Mouse (Mus musculus) liver, embryonic 13.5 days (tissue): Measurements from ENCODE around the gene Arid4b. TPM values are rescaled to one million over a fixed set of nuclear protein-coding genes. Genes with fewer than 3 reads are reported as not detected.

Source experiments
- ATAC-seq: fragments of 200-750 bp; cut with Nextera tagmentation; 2 replicates; pipeline ENCODE4 v1.8.0; 2017; ENCODE audit warnings: low read depth, mild to moderate bottlenecking, moderate number of reproducible peaks, moderate library complexity
- DNase-seq: peaks from one replicate; pipeline ENCODE4 v3.0.0; 2022
- H3K27ac ChIP-seq: fragments of 300-500 bp; sonication (generic); 2 replicates; pipeline ENCODE4 v1.5.1; 2015; ENCODE audit warnings: moderate library complexity, mild to moderate bottlenecking, inconsistent platforms
- H3K27me3 ChIP-seq: fragments of 300-500 bp; sonication (generic); 2 replicates; pipeline ENCODE4 v1.6.1; 2015; ENCODE audit warnings: mild to moderate bottlenecking, inconsistent platforms
- H3K36me3 ChIP-seq: fragments of 300-500 bp; sonication (generic); 2 replicates; pipeline ENCODE4 v1.6.1; 2015; ENCODE audit warnings: mild to moderate bottlenecking, inconsistent platforms
- H3K4me1 ChIP-seq: fragments of 300-500 bp; sonication (generic); replicated peaks from 2 replicates; pipeline ENCODE4 v1.6.1; 2015; ENCODE audit warnings: inconsistent platforms
- H3K4me2 ChIP-seq: fragments of 300-500 bp; sonication (generic); 2 replicates; pipeline ENCODE4 v1.6.1; 2015; ENCODE audit warnings: inconsistent platforms, mild to moderate bottlenecking, moderate library complexity
- H3K4me3 ChIP-seq: fragments of 300-500 bp; sonication (generic); replicated peaks from 2 replicates; pipeline ENCODE4 v1.5.1; 2015; ENCODE audit warnings: mild to moderate bottlenecking, inconsistent platforms
- H3K9ac ChIP-seq: fragments of 300-500 bp; sonication (generic); 2 replicates; pipeline ENCODE4 v1.6.1; 2015; ENCODE audit warnings: mild to moderate bottlenecking, inconsistent platforms
- H3K9me3 ChIP-seq: fragments of 300-500 bp; sonication (generic); replicated peaks from 2 replicates; pipeline ENCODE4 v1.6.1; 2016; ENCODE audit warnings: inconsistent platforms
- WGBS: fragments of 180-500 bp; shearing (Covaris S2); methylation state at CpG from one replicate; pipeline ENCODE4 v1.1.7; 2015; ENCODE audit not compliant: insufficient replicate concordance; 5-methylcytosine and 5-hydroxymethylcytosine counted together
- polyA plus RNA-seq: library from polyadenylated mRNA; unstranded; fragments of >200 nt; fragmentation: Nextera tagmentation; extraction: Ambion mirVana; gene quantifications from 2 replicates; pipeline ENCODE4 v1.2.1, GENCODE M21; 2015

Gene Arid4b
- polyA plus RNA-seq, 1 experiment from 2014 or later = 17.8 TPM

- Histone ChIP-seq H3K4me2 (no peak overlapping the region), H3K9ac (no peak overlapping the region), H3K36me3 (no peaks in the 10 kb centered on the region), H3K4me3 (no peak overlapping the region), H3K4me1 (peaks cover 17% of the 10 kb centered on the region), H3K9me3 (no peaks in the 10 kb centered on the region), H3K27ac (no peak overlapping the region), H3K27me3 (no peaks in the 10 kb centered on the region)
- DNase-seq (no peak), ATAC-seq (no peak)
- 9% methylated on average over 1 of the region's 1 CpGs for WGBS
Observed at GRCm38 (mm10) chr13:14111146-14111545, 48.1 kb downstream of the Arid4b start.

- ATAC-seq (no peak), DNase-seq (no peak)
- no peaks in the 10 kb centered on the region for H3K36me3 ChIP-seq
- no peak overlapping the region for H3K9ac ChIP-seq
- no peaks in the 10 kb centered on the region for H3K9me3 ChIP-seq
- peaks cover 17% of the 10 kb centered on the region for H3K4me1 ChIP-seq
- no peaks in the 10 kb centered on the region for H3K27me3 ChIP-seq
- no peak overlapping the region for H3K4me2 ChIP-seq
- H3K4me3 ChIP-seq = no peak overlapping the region
- H3K27ac ChIP-seq = no peak overlapping the region
- 85% methylated on average over 4 of the region's 4 CpGs for WGBS
Observed at GRCm38 (mm10) chr13:14113746-14114528, 50.9 kb downstream of the Arid4b start.

GRCm38 (mm10) chr13:14115805-14116204 is 52.8 kb downstream of the Arid4b start:
- no peak overlapping the region for H3K27ac ChIP-seq
- no peaks in the 10 kb centered on the region for H3K27me3 ChIP-seq
- H3K4me1 ChIP-seq = peaks cover 6% of the 10 kb centered on the region; the same call in 1 of the 2 replicates
- DNase-seq = no peak
- no peaks in the 10 kb centered on the region for H3K36me3 ChIP-seq
- H3K9me3 ChIP-seq = no peaks in the 10 kb centered on the region
- no peak overlapping the region for H3K9ac ChIP-seq
- no peak for ATAC-seq
- no peak overlapping the region for H3K4me2 ChIP-seq
- WGBS = 77% methylated on average over 2 of the region's 2 CpGs
- no peak overlapping the region for H3K4me3 ChIP-seq

- H3K4me2 ChIP-seq = no peak overlapping the region
- H3K27ac ChIP-seq = no peak overlapping the region
- WGBS = 80% methylated on average over 1 of the region's 1 CpGs
- peaks cover 19% of the 10 kb centered on the region for H3K36me3 ChIP-seq
- no peaks in the 10 kb centered on the region for H3K4me1 ChIP-seq
- H3K27me3 ChIP-seq = no peaks in the 10 kb centered on the region
- DNase-seq = no peak
- H3K9ac ChIP-seq = no peak overlapping the region
- no peaks in the 10 kb centered on the region for H3K9me3 ChIP-seq
- no peak overlapping the region for H3K4me3 ChIP-seq
- ATAC-seq = no peak
Observed at GRCm38 (mm10) chr13:14131651-14132050, 68.6 kb downstream of the Arid4b start.

GRCm38 (mm10) chr13:14142294-14142966 is 79.4 kb downstream of the Arid4b start:
- H3K4me1 ChIP-seq = peaks cover 22% of the 10 kb centered on the region
- DNase-seq (peak; percentile 70), ATAC-seq (peak; percentile 99)
- 0 out of 2 replicates have a peak overlapping the region, but pooled peaks have one; percentile 3 for H3K4me3 ChIP-seq
- peak overlapping the region; percentile 50 for H3K9ac ChIP-seq
- peak overlapping the region; percentile 56 for H3K4me2 ChIP-seq
- 22% methylated on average over 2 of the region's 2 CpGs for WGBS
- no peaks in the 10 kb centered on the region for H3K9me3 ChIP-seq
- peaks cover 9% of the 10 kb centered on the region for H3K36me3 ChIP-seq
- no peaks in the 10 kb centered on the region for H3K27me3 ChIP-seq
- H3K27ac ChIP-seq = peak overlapping the region; percentile 59

- H3K4me1 ChIP-seq = no peaks in the 10 kb centered on the region
- H3K36me3 ChIP-seq = no peaks in the 10 kb centered on the region
- H3K9me3 ChIP-seq = no peaks in the 10 kb centered on the region
- H3K4me2 ChIP-seq = no peak overlapping the region
- no peak for DNase-seq
- H3K27me3 ChIP-seq = no peaks in the 10 kb centered on the region
- no peak overlapping the region for H3K27ac ChIP-seq
- 97% methylated on average over 1 of the region's 1 CpGs for WGBS
- H3K4me3 ChIP-seq = no peak overlapping the region
- ATAC-seq = no peak
- no peak overlapping the region for H3K9ac ChIP-seq
Observed at GRCm38 (mm10) chr13:14177989-14178388, 115.0 kb downstream of the Arid4b start.

- Histone ChIP-seq H3K9me3 (no peaks in the 10 kb centered on the region), H3K27me3 (no peaks in the 10 kb centered on the region), H3K4me2 (no peak overlapping the region), H3K4me3 (no peak overlapping the region), H3K36me3 (peaks cover 3% of the 10 kb centered on the region; the same call in 1 of the 2 replicates), H3K4me1 (no peaks in the 10 kb centered on the region), H3K9ac (no peak overlapping the region), H3K27ac (no peak overlapping the region)
- no peak for ATAC-seq
- WGBS = 78% methylated on average over 3 of the region's 3 CpGs
- DNase-seq = no peak
Observed at GRCm38 (mm10) chr13:14179669-14180068, 116.6 kb downstream of the Arid4b start.

GRCm38 (mm10) chr13:14245946-14246345 is 182.9 kb downstream of the Arid4b start:
- WGBS = 50% methylated on average over 2 of the region's 2 CpGs
- H3K4me1 ChIP-seq = no peaks in the 10 kb centered on the region
- no peak overlapping the region for H3K27ac ChIP-seq
- no peak overlapping the region for H3K4me3 ChIP-seq
- H3K27me3 ChIP-seq = no peaks in the 10 kb centered on the region
- ATAC-seq = no peak
- no peaks in the 10 kb centered on the region for H3K9me3 ChIP-seq
- H3K9ac ChIP-seq = no peak overlapping the region
- H3K36me3 ChIP-seq = no peaks in the 10 kb centered on the region
- no peak overlapping the region for H3K4me2 ChIP-seq
- DNase-seq = no peak

Other genes starting within 250 kb of the Arid4b start
- gene B3galnt2, start 108.8 kb upstream of the Arid4b start, polyA plus RNA-seq = 26.7 and 32.8 TPM in 2 replicates
- 31.5 and 37.6 TPM in 2 replicates for gene Tbce, start 23.6 kb upstream of the Arid4b start, polyA plus RNA-seq
- gene Ggps1, start 256 bp downstream of the Arid4b start, polyA plus RNA-seq = 13.4 and 18.2 TPM in 2 replicates